Mouse (Mus musculus): ENCODE results near the gene Ess2. TPM values are rescaled to one million over a fixed set of nuclear protein-coding genes. Genes with fewer than 3 reads are reported as not detected.
"Not testable (repeated sequence)": the region's sequence is repeated elsewhere in the genome, so short reads cannot be mapped to it uniquely, and the experiment has no call there.

Gene Ess2
- 41.5 and 41.7 TPM in 2 replicates for polyA plus RNA-seq (2012; rRNA removed)

DNA sequence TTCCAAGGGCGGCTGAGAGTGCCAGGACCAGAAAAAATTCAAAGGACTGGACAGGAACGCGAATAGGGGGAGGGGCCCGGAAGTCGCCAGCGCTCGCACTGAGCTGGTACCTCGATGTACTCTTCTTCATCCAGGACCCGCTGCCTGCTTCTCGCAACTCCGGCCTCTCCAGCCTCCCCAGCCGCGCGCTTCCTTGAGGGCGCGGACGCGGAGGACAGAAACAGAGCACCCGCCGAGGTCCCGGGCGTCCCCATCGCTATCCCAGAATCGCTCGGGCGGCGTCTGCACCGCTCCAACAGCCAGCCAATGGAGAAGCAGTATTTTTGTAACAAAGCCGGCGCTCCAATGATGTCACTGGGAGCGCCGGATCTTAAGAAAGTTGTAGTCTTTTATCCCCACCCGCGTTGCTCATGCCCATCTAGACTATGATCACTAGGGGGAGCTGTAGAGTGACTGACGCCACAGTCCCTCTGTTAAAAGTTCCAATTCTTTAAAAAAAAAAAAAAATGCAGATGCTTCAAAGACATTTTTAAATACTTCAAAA lies at the start of gene Ess2:
TSS of gene Ess2 (minus strand) at position 297 of the 544 bp plus-strand sequence.
- Histone ChIP-seq H3K27ac (ENCODE audit: insufficient read depth, low read length) (peak within 1 kb of the TSS; percentile 92), H3K27me3 (ENCODE audit: control insufficient read depth, insufficient read depth, low read length) (peaks cover 2% of the 10 kb centered on the region; the same call in 1 of the 2 replicates), H3K4me3 (replicated peaks; ENCODE audit: insufficient read depth, low read depth, low read length) (peak within 1 kb of the TSS; percentile 97), H3K4me1 (ENCODE audit: control insufficient read depth, insufficient read depth, low read length) (no peaks in the 10 kb centered on the region; the same call in 1 of the 2 replicates)
- WGBS, result under 1% methylated on average over 35 of the region's 35 CpGs
- DNase-seq, result peak; percentile 92 to 95
- TF ChIP-seq POLR2A (IDR thresholded peaks at IDR 0.05; ENCODE audit: borderline replicate concordance, insufficient read depth, low read length) (peak; percentile 61; the same call in 1 of the 2 replicates), CTCF (IDR thresholded peaks at IDR 0.05; ENCODE audit: borderline replicate concordance, insufficient read depth, low read depth, low read length) (peak; percentile 71; the same call in 1 of the 2 replicates)

DNA sequence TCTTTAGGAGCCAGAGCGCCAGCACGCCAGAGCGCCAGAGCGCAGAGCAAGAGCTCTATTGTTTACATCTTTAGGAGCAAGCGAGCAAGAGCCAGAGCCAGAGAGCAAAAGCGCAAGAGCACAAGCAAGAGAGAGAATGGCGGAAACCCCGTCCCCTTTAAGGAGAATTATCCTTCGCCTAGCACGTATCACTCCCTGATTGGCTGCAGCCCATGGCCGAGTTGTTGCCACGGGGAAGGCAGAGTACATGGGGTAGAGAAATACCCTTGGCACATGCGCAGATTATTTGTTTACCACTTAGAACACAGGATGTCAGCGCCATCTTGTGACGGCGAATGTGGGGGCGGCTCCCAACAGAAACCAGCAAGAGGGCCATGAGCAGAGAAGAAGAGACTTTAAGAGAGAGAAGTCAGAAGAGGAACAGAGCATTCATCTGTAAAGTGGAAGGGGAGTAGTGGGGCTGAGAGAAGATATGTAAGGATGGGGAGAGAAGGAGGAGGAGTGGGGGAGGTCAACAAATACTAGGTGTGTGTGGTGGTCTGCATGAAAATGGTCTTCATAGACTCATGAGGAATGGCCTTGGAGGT lies 45.0 kb upstream of the Ess2 start:
- not testable (repeated sequence) for H3K27me3 ChIP-seq (ENCODE audit: control insufficient read depth, insufficient read depth, low read length); DNase-seq; H3K27ac ChIP-seq (ENCODE audit: insufficient read depth, low read length); H3K4me3 ChIP-seq (replicated peaks; ENCODE audit: insufficient read depth, low read depth, low read length); H3K4me1 ChIP-seq (ENCODE audit: control insufficient read depth, insufficient read depth, low read length)
- 87% methylated on average over 17 of the region's 17 CpGs for WGBS

DNA sequence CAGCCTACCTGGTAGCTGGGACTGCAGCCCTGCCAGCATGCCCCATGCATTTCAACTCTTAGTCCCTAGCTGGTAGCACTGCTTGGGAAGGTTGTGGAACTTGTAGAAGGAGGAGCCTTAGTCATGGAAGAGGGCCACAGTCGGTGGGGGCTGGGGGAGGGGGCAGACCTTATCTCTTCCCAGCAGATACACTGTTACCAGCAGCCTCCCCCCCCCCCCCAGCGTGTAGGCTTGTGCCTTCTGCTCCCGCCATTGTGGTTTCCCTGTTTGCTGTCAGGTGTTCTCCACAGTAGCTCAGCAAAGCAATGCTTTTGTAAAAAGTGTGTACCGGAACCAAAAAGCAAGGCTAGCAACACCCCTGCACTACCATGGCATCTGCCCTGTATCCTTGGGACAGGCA lies 40.5 kb upstream of the Ess2 start:
- DNase-seq, result no peak
- no peak overlapping the region for H3K27ac ChIP-seq (ENCODE audit: insufficient read depth, low read length)
- no peak overlapping the region for H3K4me3 ChIP-seq (replicated peaks; ENCODE audit: insufficient read depth, low read depth, low read length)
- no peaks in the 10 kb centered on the region for H3K4me1 ChIP-seq (ENCODE audit: control insufficient read depth, insufficient read depth, low read length)
- TF ChIP-seq POLR2A (IDR thresholded peaks at IDR 0.05; ENCODE audit: borderline replicate concordance, insufficient read depth, low read length), result no peak
- TF ChIP-seq CTCF (IDR thresholded peaks at IDR 0.05; ENCODE audit: borderline replicate concordance, insufficient read depth, low read depth, low read length), result no peak
- WGBS, result 86% methylated on average over 4 of the region's 4 CpGs
- no peaks in the 10 kb centered on the region for H3K27me3 ChIP-seq (ENCODE audit: control insufficient read depth, insufficient read depth, low read length)

DNA sequence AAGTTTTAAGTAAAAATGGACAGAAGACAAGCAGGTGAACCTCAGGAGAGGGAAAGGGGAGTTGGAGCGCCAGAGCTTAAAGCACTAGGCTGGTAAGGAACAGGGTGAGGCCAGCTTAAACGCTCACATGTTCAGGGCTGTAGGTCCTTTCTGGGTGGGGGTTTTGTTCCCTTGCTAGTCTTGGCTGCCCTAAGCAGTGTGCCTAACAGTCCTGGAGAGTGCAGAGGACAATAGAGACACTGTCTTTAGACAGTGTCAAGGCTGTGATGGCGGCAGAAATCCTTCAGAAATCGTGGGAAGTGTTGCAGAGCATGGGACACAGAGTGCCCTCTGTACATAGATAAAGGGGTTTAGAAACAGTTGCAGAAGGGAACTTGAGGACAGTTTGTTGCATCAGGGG lies 38.9 kb upstream of the Ess2 start:
- Histone ChIP-seq H3K4me3 (replicated peaks; ENCODE audit: insufficient read depth, low read depth, low read length) (no peak overlapping the region), H3K4me1 (ENCODE audit: control insufficient read depth, insufficient read depth, low read length) (no peaks in the 10 kb centered on the region), H3K27ac (ENCODE audit: insufficient read depth, low read length) (no peak overlapping the region), H3K27me3 (ENCODE audit: control insufficient read depth, insufficient read depth, low read length) (no peaks in the 10 kb centered on the region)
- 22% methylated on average over 4 of the region's 4 CpGs for WGBS
- DNase-seq, result no peak
- TF ChIP-seq POLR2A (IDR thresholded peaks at IDR 0.05; ENCODE audit: borderline replicate concordance, insufficient read depth, low read length) (no peak), CTCF (IDR thresholded peaks at IDR 0.05; ENCODE audit: borderline replicate concordance, insufficient read depth, low read depth, low read length) (no peak)

DNA sequence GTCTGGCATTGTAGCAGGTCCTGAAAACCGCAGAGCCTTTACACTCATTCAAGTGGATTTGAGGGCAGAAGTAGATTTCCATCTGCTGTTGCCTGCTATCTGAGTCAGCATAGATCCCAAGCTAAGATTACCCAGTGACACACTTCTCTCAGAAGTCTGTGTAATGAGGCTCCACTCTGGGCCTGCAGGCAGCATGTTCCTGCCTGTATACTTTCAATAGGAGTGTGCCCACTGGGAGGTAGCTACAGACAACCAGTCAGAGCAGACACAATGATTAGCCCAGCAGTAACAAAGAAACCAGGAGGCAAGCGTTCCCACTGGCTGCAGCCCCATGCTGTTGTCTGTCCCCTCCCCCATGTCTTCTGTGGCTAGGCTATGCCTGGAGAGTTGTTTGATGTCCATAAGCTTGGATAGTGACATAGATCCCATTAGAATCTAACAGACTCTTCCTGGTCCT lies 38.3 kb upstream of the Ess2 start:
- no peak for TF ChIP-seq CTCF (IDR thresholded peaks at IDR 0.05; ENCODE audit: borderline replicate concordance, insufficient read depth, low read depth, low read length)
- no peak overlapping the region for H3K27ac ChIP-seq (ENCODE audit: insufficient read depth, low read length)
- H3K4me1 ChIP-seq (ENCODE audit: control insufficient read depth, insufficient read depth, low read length), result no peaks in the 10 kb centered on the region
- no peak for DNase-seq
- no peaks in the 10 kb centered on the region for H3K27me3 ChIP-seq (ENCODE audit: control insufficient read depth, insufficient read depth, low read length)
- WGBS, result 25% methylated on average over 2 of the region's 2 CpGs
- no peak overlapping the region for H3K4me3 ChIP-seq (replicated peaks; ENCODE audit: insufficient read depth, low read depth, low read length)

DNA sequence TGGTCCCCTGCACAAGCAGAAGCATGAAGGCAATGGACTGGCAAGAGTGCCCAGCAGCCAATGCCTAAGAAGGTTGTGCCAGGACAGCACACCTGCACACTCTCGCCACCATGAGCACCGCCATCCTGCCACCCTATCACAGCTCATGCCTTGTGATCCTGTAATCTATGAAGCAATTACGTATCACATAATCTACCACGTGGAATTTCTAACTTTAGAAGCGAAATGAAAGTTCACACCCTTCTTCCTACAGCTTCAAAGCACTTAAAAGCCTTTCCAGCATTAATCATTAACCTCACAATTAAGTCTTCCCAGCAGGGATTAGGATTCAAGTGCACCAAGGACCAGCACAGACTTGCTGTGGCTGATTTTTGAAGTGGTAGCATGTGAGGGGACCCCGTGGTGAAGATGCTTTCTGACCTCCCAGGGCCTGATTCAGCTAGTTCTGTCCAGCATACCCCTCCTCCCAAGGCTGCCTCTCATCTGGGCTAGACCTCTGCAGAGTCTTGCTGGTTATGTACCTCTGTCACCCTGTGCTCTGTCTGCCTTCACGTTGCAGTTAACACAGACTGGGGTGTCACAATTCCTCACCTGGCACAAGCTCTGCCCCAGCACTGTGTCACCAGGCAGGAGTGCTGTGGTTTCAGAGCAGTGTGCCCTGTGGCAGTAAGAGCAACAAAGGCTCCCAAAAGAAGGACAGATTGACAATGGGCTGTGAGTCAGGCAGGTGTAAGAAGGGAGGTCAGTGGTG lies 34.1 kb upstream of the Ess2 start:
- no peak for TF ChIP-seq CTCF (IDR thresholded peaks at IDR 0.05; ENCODE audit: borderline replicate concordance, insufficient read depth, low read depth, low read length)
- Histone ChIP-seq H3K27me3 (ENCODE audit: control insufficient read depth, insufficient read depth, low read length) (no peaks in the 10 kb centered on the region), H3K4me1 (ENCODE audit: control insufficient read depth, insufficient read depth, low read length) (no peaks in the 10 kb centered on the region), H3K4me3 (replicated peaks; ENCODE audit: insufficient read depth, low read depth, low read length) (no peak overlapping the region), H3K27ac (ENCODE audit: insufficient read depth, low read length) (no peak overlapping the region)
- WGBS, result 57% methylated on average over 7 of the region's 7 CpGs
- DNase-seq, result no peak

DNA sequence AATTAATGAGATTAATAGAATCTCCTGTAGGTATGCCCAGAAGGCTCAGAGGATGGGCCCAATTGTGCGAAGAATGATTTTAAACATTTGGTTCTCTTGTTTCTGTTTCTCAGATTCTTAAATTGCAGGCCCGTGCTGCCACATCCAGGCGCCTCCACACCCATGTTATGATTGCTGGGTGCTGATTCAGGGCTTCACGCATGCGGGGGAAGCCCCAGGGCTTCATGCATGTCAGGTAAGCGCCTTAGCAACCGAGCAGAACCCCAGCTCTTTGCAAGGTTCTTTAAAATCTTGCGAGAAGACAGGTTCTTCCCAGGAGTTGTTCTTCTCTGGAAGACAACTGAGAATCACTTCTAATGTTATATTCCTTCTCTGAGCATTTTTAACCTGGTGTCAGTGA lies 32.3 kb upstream of the Ess2 start:
- TF ChIP-seq POLR2A (IDR thresholded peaks at IDR 0.05; ENCODE audit: borderline replicate concordance, insufficient read depth, low read length) (no peak), CTCF (IDR thresholded peaks at IDR 0.05; ENCODE audit: borderline replicate concordance, insufficient read depth, low read depth, low read length) (no peak)
- Histone ChIP-seq H3K4me3 (replicated peaks; ENCODE audit: insufficient read depth, low read depth, low read length) (no peak overlapping the region), H3K27me3 (ENCODE audit: control insufficient read depth, insufficient read depth, low read length) (no peaks in the 10 kb centered on the region), H3K4me1 (ENCODE audit: control insufficient read depth, insufficient read depth, low read length) (no peaks in the 10 kb centered on the region), H3K27ac (ENCODE audit: insufficient read depth, low read length) (no peak overlapping the region)
- no peak for DNase-seq
- 75% methylated on average over 8 of the region's 8 CpGs for WGBS

DNA sequence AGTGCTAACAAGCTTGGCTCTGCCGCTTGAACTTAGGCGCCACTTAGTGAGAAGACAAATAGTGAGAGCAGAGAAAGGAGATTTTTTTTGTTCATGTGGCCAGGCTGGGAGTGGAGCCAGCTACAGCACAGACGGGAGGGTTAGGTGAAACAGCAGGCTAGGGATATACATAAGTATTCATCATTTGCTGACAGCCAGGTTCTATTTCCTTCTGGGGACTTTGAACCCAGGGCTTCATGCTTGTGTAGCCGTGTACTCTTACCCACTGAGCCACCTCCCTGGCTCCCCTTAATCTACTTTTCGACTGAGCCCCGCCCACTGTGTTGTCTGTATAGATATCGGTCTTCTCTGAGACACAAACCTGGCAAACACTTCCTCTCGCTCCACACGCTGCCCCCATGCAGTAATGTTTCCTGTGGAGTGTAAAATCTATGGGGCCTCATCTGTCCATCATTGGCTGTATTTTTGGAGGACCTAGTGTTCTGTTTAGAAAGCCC lies 28.2 kb upstream of the Ess2 start:
- Histone ChIP-seq H3K27me3 (ENCODE audit: control insufficient read depth, insufficient read depth, low read length) (no peaks in the 10 kb centered on the region), H3K27ac (ENCODE audit: insufficient read depth, low read length) (no peak overlapping the region), H3K4me3 (replicated peaks; ENCODE audit: insufficient read depth, low read depth, low read length) (no peak overlapping the region), H3K4me1 (ENCODE audit: control insufficient read depth, insufficient read depth, low read length) (no peaks in the 10 kb centered on the region)
- peak in 1 of 2 experiments; percentile 20 for DNase-seq
- TF ChIP-seq CTCF (IDR thresholded peaks at IDR 0.05; ENCODE audit: borderline replicate concordance, insufficient read depth, low read depth, low read length), result no peak
- no peak for TF ChIP-seq POLR2A (IDR thresholded peaks at IDR 0.05; ENCODE audit: borderline replicate concordance, insufficient read depth, low read length)
- 21% methylated on average over 9 of the region's 9 CpGs for WGBS

Measured in cerebellum, adult 2 months (tissue).